Mouse (Mus musculus): ENCODE results near the gene Hus1. TPM values are rescaled to one million over a fixed set of nuclear protein-coding genes. Genes with fewer than 3 reads are reported as not detected.
A peak's percentile ranks its signal among the peaks of the same experiment; 100 is the strongest.

The Hus1 gene
- polyA plus RNA-seq, 1 experiment from 2014 or later, result 25.1 TPM

DNA sequence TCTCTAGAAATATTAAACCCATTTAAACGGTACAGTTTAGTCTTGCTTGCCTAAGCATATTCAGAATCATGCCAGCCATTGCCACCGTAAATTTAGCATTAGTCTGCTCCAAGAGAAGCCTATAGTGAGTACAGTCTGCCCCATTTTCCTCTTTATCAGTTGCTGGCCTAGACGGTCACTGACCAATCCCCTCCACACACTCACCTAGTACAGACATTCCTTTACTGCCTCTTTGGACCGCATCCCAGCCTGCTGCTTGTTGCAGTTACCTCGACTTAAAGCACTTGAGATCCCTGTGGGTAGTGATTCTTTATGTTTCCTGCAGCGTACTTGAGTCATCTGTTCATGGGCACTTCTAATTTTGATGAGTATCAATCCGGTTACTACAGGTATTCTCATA is 13.8 kb upstream of the Hus1 start:
- Histone ChIP-seq H3K4me1 (no peaks in the 10 kb centered on the region), H3K36me3 (replicated peaks) (no peaks in the 10 kb centered on the region), H3K4me3 (no peak overlapping the region), H3K27ac (replicated peaks) (no peak overlapping the region), H3K9me3 (no peaks in the 10 kb centered on the region), H3K27me3 (replicated peaks; ENCODE audit: low read depth, poor library complexity, severe bottlenecking) (no peaks in the 10 kb centered on the region)
- WGBS, result 81% methylated on average over 7 of the region's 7 CpGs
- DNase-seq (ENCODE audit: low spot score), result no peak

DNA sequence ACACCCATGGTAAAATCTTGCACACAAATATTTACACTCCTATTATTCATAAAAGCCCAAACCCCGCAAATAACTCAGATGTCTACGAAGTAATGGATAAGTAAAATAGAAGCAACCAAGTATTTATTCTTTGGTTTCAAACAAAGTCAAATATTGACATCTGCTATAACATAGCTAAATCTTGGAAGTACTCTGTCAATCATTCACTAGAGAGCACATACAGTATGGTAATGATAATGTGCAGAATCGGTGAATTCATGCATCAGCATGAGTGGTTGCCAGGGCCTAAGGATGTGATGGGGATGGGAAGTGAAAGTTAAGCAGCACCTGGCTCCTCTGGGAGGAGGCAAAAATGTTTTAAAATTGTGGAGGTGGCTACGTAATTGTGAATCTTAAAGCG is 9.2 kb upstream of the Hus1 start:
- H3K27ac ChIP-seq (replicated peaks), result no peak overlapping the region
- H3K4me1 ChIP-seq, result no peaks in the 10 kb centered on the region
- H3K27me3 ChIP-seq (replicated peaks; ENCODE audit: low read depth, poor library complexity, severe bottlenecking), result no peaks in the 10 kb centered on the region
- H3K9me3 ChIP-seq, result no peaks in the 10 kb centered on the region
- H3K4me3 ChIP-seq, result no peak overlapping the region
- WGBS, result 93% methylated on average over 5 of the region's 5 CpGs
- no peaks in the 10 kb centered on the region for H3K36me3 ChIP-seq (replicated peaks)
- no peak for DNase-seq (ENCODE audit: low spot score)

DNA sequence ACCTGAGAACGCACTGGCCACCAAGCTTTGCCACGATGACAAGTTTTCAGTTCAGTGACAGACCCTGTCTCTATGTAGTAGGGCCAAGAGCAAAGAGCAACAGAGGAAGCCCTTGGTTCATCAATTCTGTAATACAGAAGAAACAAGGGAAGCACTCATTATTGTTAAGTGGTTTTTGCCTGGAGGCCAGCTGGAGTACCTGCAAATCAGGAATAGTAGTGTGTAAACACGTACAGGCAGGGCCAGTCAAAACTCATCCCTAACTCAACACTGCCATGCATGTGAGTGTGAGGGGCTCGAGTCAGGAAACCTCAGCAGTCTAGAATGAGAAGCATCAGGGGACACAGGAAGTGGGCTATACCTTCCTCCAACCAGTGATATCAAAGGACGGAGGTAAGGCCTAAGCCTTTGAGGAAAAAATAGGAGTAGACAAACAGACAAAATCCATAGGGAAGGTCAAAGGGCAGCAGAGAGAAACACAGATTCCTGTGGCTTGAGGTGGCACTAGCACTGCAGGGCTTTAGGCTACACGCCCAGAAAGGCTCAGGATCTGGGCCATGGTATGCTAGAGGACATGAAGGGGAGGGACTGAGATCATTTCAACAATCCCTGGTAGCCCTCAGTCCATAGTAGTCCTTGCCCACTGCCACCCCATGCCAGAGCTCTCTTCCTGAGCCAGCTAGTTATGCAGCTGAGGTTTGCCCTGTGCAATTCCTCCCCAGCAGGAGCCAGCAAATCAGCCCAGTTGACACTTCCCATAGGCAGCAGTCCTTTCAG is 7.7 kb upstream of the Hus1 start:
- Histone ChIP-seq H3K4me1 (no peaks in the 10 kb centered on the region), H3K9me3 (no peaks in the 10 kb centered on the region), H3K4me3 (no peak overlapping the region), H3K27me3 (replicated peaks; ENCODE audit: low read depth, poor library complexity, severe bottlenecking) (no peaks in the 10 kb centered on the region), H3K27ac (replicated peaks) (no peak overlapping the region), H3K36me3 (replicated peaks) (no peaks in the 10 kb centered on the region)
- no peak for DNase-seq (ENCODE audit: low spot score)
- WGBS, result 76% methylated on average over 6 of the region's 6 CpGs

DNA sequence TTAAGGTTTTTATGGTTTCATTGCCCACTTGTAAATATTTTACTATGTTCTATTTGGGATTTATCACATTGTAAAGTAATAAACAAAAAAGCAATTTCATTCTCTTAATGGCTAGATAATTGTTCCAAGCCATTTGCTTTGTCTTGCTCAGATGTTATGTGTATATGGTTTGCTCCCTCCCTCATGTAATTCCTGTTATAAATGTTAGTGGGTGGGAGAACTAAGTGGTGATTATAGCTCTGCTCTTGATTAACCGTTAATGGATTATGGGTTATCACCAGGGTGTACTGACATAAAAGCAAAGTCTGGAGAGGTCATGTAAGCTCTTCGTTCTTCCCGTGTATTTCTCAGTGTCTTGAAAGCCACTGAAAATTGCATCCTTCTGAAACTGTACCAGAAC is 3.7 kb upstream of the Hus1 start:
- Histone ChIP-seq H3K27me3 (replicated peaks; ENCODE audit: low read depth, poor library complexity, severe bottlenecking) (no peaks in the 10 kb centered on the region), H3K4me3 (no peak overlapping the region), H3K27ac (replicated peaks) (no peak overlapping the region), H3K9me3 (no peaks in the 10 kb centered on the region), H3K36me3 (replicated peaks) (no peaks in the 10 kb centered on the region), H3K4me1 (peaks cover 7% of the 10 kb centered on the region)
- WGBS, result 92% methylated on average over 3 of the region's 3 CpGs
- DNase-seq (ENCODE audit: low spot score), result no peak

DNA sequence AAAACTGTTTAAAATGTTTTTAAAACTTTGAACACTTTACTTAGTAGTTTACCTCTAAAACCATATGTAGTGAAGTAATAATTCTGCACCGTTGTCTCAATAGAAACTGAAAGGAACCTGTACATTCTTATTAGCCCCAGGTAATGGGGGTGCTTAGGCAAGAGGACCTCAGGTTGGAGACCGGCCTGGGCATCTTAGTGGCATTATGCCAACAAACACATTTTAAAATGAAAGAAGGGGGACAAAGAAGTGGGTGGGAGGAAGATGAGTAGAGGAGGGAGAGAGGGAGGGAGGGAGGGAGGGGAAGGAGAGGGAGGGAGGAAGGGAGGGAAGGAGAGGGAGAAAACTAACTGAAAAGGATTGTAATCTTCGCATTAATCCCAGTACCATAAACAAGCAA is 357 bp upstream of the Hus1 start:
- Histone ChIP-seq H3K27me3 (replicated peaks; ENCODE audit: low read depth, poor library complexity, severe bottlenecking) (no peaks in the 10 kb centered on the region), H3K9me3 (no peaks in the 10 kb centered on the region), H3K4me1 (peaks cover 15% of the 10 kb centered on the region), H3K4me3 (peak overlapping the region; percentile 80), H3K27ac (replicated peaks) (peak overlapping the region; percentile 98), H3K36me3 (replicated peaks) (peaks cover 25% of the 10 kb centered on the region)
- 0% methylated on average over 3 of the region's 3 CpGs for WGBS
- no peak for DNase-seq (ENCODE audit: low spot score)

DNA sequence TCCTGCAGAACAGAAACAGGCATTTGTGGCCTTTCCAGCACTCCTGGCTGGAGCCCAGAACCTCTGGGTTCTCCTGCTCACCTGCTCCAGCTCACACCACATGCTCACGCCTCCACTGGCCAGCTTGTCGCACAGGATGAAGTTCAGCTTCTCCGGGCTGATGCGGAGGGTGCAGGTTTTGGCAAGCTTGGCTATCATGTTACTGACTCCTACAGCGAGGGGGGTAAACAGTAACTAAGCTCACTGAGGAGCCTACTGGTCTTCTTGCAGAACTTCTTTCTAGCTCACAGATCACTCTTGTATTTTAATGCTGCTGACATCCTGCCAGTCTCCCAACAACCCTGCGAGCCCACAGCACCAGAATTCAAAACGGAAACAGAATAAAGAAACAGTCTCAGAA is 575 bp downstream of the Hus1 start:
- peak overlapping the region; percentile 80 for H3K4me3 ChIP-seq
- no peaks in the 10 kb centered on the region for H3K9me3 ChIP-seq
- H3K4me1 ChIP-seq, result peaks cover 15% of the 10 kb centered on the region
- DNase-seq (ENCODE audit: low spot score), result peak; percentile 64
- WGBS, result under 1% methylated on average over 7 of the region's 7 CpGs
- peak overlapping the region; percentile 98 for H3K27ac ChIP-seq (replicated peaks)
- no peaks in the 10 kb centered on the region for H3K27me3 ChIP-seq (replicated peaks; ENCODE audit: low read depth, poor library complexity, severe bottlenecking)
- peaks cover 34% of the 10 kb centered on the region for H3K36me3 ChIP-seq (replicated peaks)

DNA sequence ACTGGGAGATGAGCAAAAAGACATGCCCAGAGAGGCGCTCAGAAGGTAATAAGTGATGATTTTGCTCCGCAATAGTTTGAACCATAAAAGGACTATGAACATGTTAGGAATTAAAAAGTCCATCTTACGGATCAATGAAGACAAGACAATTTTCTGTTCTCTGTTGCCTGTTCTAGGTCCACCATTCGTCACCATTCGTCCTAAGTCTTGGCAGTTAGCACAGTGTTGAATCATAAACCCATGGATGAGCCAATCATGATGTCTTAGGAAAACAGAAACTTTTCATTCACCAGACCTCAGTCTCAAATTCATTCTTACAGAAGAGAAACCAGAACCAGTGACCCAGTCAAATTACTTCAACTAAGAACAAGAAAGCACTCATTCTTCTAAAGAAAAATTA is 2.2 kb downstream of the Hus1 start:
- WGBS, result 93% methylated on average over 5 of the region's 5 CpGs
- Histone ChIP-seq H3K27me3 (replicated peaks; ENCODE audit: low read depth, poor library complexity, severe bottlenecking) (no peaks in the 10 kb centered on the region), H3K4me3 (no peak overlapping the region), H3K27ac (replicated peaks) (no peak overlapping the region), H3K36me3 (replicated peaks) (peaks cover 51% of the 10 kb centered on the region), H3K4me1 (peaks cover 15% of the 10 kb centered on the region), H3K9me3 (no peaks in the 10 kb centered on the region)
- DNase-seq (ENCODE audit: low spot score), result no peak

DNA sequence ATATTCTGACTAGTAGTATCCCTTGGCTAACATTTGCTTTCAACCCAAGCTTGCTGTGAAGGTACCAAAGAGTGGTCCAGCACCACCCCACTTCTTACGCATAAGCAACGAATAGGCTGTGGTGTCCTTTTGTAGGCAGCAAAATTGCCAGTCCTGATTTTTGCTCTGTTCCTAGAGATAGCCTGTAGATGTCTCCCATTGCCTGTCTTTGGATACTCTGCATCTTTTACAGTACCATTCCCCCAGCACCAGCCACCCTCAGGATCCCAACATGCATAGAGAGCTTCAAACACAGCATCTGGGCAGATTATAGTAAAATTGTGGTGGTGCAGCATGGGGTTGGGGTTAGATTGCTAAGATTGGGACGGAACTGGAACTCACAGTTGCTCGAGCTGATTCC is 22.9 kb downstream of the Hus1 start:
- 60% methylated on average over 4 of the region's 4 CpGs for WGBS
- 0 out of 2 replicates have a peak, but pooled peaks cover 6% of the 10 kb centered on the region for H3K27me3 ChIP-seq (replicated peaks; ENCODE audit: low read depth, poor library complexity, severe bottlenecking)

DNA sequence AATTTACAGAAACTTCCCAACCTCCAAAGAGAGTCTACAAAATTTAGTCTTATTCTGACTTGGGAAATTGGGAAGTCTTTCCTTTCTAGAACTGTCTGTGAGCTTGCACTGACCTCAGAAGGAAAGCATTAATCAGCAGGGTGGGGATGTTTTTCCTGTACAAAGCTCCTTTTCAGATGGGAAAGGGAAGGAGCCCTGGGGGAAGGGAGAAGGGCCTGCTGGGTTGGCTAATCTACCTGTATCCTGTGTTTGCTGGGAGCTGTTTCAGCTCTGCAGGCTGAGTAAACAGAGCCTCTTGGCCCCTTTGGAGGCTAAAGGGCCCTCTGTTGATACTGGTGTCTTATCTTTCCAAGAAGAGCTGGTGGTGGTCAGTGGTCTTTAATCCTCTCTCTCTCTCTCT is 24.9 kb downstream of the Hus1 start:
- DNase-seq (ENCODE audit: low spot score), result peak; percentile 13
- peaks cover 12% of the 10 kb centered on the region for H3K36me3 ChIP-seq (replicated peaks)
- no peaks in the 10 kb centered on the region for H3K9me3 ChIP-seq

More for the DNA sequence above, 22.9 kb downstream of the Hus1 start:
- peaks cover 31% of the 10 kb centered on the region for H3K36me3 ChIP-seq (replicated peaks)
- DNase-seq (ENCODE audit: low spot score), result no peak
- H3K4me1 ChIP-seq, result peaks cover 12% of the 10 kb centered on the region; the same call in 1 of the 2 replicates
- H3K4me3 ChIP-seq, result no peak overlapping the region
- H3K27ac ChIP-seq (replicated peaks), result no peak overlapping the region
- 0 out of 2 replicates have a peak, but pooled peaks cover 5% of the 10 kb centered on the region for H3K9me3 ChIP-seq

DNA sequence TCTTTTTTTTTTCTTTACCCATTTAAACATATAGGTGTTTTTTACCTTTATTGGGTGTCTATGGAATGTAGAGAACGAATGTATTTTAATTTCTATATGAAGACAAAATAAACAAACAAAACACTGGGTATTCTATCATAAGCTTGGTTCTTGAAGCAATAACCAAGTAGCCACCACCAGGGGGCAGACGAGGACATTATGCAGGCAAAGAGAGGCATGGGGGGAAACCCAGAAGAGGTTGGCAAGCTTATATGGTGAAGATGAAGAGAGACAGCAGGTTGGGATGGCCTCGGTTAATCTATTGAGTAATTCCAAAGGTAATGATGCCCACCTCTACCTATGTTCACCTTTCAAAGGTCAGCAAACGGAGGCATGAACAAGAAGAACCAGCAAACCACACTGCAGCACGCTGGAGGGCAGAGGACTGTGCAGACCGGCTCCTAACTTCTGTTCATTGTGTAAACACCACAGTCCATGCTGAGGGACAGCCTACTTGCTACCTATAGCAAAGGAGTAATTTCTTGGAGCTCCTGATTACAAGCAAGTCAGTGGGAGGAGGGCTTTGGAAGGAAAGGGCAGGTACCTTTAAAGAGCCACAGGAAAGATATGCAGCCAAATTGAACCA is 27.6 kb downstream of the Hus1 start:
- Histone ChIP-seq H3K36me3 (replicated peaks) (no peaks in the 10 kb centered on the region), H3K27me3 (replicated peaks; ENCODE audit: low read depth, poor library complexity, severe bottlenecking) (0 out of 2 replicates have a peak, but pooled peaks cover 6% of the 10 kb centered on the region), H3K9me3 (no peaks in the 10 kb centered on the region), H3K4me1 (peaks cover 12% of the 10 kb centered on the region; the same call in 1 of the 2 replicates), H3K4me3 (no peak overlapping the region), H3K27ac (replicated peaks) (no peak overlapping the region)
- peak; percentile 81 for DNase-seq (ENCODE audit: low spot score)
- whole genome bisulfite sequencing, result 45% methylated on average over 6 of the region's 6 CpGs

More for the DNA sequence above, 24.9 kb downstream of the Hus1 start:
- Histone ChIP-seq H3K4me3 (no peak overlapping the region), H3K4me1 (peaks cover 12% of the 10 kb centered on the region; the same call in 1 of the 2 replicates), H3K27ac (replicated peaks) (no peak overlapping the region), H3K27me3 (replicated peaks; ENCODE audit: low read depth, poor library complexity, severe bottlenecking) (0 out of 2 replicates have a peak, but pooled peaks cover 6% of the 10 kb centered on the region)

DNA sequence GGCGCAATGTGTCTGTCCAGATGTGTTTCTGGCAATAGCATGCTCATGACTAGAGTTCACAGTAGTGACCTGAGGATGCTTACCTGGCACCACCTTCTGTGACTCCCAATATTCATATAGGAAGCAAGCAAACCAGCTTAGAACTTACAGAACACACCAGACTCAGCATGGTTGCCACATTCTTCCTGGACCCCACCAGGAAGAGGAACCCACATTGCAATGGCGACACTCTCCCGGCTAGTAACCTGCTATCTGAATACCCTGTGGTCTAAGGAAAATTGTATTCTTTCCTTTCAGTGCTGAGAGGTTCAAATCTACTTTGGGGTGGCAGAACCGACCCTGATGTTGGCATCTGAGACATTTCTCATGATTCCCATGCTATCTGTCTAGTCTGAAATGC is 32.8 kb downstream of the Hus1 start:
- DNase-seq (ENCODE audit: low spot score), result no peak
- no peaks in the 10 kb centered on the region for H3K36me3 ChIP-seq (replicated peaks)
- H3K27ac ChIP-seq (replicated peaks), result no peak overlapping the region
- no peaks in the 10 kb centered on the region for H3K4me1 ChIP-seq
- 0 out of 2 replicates have a peak, but pooled peaks cover under 1% of the 10 kb centered on the region for H3K27me3 ChIP-seq (replicated peaks; ENCODE audit: low read depth, poor library complexity, severe bottlenecking)
- no peaks in the 10 kb centered on the region for H3K9me3 ChIP-seq
- H3K4me3 ChIP-seq, result no peak overlapping the region
- 86% methylated on average over 4 of the region's 4 CpGs for WGBS

DNA sequence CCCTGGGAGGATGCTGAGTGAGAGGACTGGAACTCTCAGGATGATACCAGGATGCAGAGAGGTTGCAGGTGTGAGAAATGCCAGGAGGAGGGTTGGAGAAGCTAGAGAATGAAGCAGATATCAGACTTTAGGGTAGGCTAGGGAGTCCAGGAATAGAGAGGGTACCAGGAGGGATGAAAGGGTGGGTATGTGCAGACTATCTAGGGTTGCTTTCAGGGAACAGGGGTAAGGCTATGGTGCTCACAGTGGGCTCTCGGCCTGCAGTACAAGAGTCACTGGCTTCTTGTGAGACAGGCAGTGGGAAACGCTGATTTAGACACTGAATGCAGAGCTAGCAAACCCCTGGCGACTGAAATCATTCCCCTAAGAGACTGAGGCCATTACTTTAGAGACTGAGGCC is 37.8 kb downstream of the Hus1 start, which contains the start of gene Pkd1l1:
TSS of gene Pkd1l1 (minus strand) at position 101 of the 400 bp plus-strand sequence.
- Histone ChIP-seq H3K4me1 (no peaks in the 10 kb centered on the region), H3K27me3 (replicated peaks; ENCODE audit: low read depth, poor library complexity, severe bottlenecking) (0 out of 2 replicates have a peak, but pooled peaks cover 4% of the 10 kb centered on the region), H3K4me3 (no peak within 1 kb of the TSS), H3K9me3 (no peaks in the 10 kb centered on the region), H3K36me3 (replicated peaks) (no peaks in the 10 kb centered on the region), H3K27ac (replicated peaks) (no peak within 1 kb of the TSS)
- 65% methylated on average over 3 of the region's 3 CpGs for WGBS
- DNase-seq (ENCODE audit: low spot score), result no peak

DNA sequence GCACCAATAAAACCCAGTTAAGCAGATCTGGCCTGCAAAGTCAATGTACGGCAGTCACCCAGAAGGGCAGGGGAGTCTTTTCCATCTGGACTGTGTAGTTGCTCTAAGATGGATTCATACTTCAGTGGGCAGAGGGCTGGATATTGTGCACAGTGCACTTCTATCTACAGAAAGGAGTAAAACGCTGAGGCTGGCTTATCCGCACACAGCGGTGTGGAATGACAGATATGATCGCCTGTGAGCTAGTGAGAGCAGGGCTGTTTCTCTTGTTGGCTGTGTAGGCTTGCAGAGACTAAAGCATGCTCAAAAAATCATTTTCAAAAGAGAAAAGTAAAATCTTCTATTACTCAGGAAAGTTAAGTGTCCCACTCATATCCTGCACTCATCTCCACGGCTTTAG is 38.9 kb downstream of the Hus1 start:
- Histone ChIP-seq H3K27me3 (replicated peaks; ENCODE audit: low read depth, poor library complexity, severe bottlenecking) (0 out of 2 replicates have a peak, but pooled peaks cover 4% of the 10 kb centered on the region), H3K4me3 (no peak overlapping the region), H3K36me3 (replicated peaks) (no peaks in the 10 kb centered on the region), H3K9me3 (no peaks in the 10 kb centered on the region), H3K4me1 (no peaks in the 10 kb centered on the region), H3K27ac (replicated peaks) (no peak overlapping the region)
- 90% methylated on average over 6 of the region's 6 CpGs for WGBS
- no peak for DNase-seq (ENCODE audit: low spot score)
